Mouse (Mus musculus): ENCODE results near the gene Mgat2.
"Not testable (repeated sequence)": the region's sequence is repeated elsewhere in the genome, so short reads cannot be mapped to it uniquely, and the experiment has no call there.

Mgat2 gene

GRCm38 (mm10) chr12:69183583-69184308 is at the start of gene Mgat2, which contains the start of gene Rpl36al:
TSS of gene Mgat2 (plus strand) at chr12:69184157.
TSS of gene Rpl36al (minus strand) at chr12:69184083.
- DNase-seq (ENCODE audit: low read depth, low spot score), result peak; percentile 95

DNA sequence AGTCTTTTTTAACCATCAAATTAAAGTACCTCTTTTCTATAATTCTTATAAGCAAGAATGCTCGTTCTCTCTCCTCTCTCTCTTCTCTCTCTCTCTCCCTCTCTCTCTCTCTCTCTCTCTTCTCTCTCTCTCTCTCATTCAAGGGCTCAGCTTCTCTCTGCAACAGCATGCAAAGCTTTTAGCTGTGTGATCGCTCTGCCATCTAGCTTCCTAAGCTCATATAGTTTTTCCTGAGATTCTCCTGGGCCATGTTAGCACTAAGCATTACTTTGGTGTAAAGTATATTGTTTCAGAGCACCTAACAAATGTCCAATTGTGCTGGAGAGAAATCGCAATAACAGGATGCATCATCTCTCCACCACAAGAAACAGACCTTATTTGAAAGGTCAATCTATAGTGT is 44.8 kb upstream of the Mgat2 start:
- no peak for DNase-seq (ENCODE audit: low read depth, low spot score)

- no peak for DNase-seq (ENCODE audit: low read depth, low spot score)
These were observed 44.1 kb upstream of the Mgat2 start for GRCm38 (mm10) chr12:69139841-69140240.

- no peak for DNase-seq (ENCODE audit: low read depth, low spot score)
These were observed 40.5 kb upstream of the Mgat2 start for GRCm38 (mm10) chr12:69143460-69143859.

DNA sequence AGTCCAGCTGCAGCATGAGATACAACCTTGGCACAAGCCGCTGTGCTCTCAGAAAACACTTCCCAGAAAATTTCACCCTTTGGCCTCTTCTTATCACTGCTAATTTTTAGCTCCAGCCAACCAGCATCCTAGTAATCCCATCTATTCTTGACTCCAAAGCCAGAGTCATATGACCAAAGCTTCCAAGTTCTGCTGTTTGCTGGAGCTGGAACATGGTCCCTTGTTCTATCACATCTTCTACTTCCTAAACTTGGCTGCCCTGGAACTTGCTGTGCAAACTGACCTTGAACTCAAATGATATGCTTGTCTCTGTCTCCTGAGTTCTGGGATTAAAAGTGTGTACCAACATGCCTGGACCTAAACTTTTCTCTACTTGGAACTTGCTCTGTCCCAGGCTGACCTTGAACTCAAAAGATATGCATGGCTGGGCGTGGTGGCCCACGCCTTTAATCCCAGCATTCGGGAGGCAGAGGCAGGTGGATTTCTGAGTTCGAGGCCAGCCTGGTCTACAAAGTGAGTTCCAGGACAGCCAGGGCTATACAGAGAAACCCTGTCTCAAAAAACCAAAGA is 36.7 kb upstream of the Mgat2 start:
- peak; percentile 36 for DNase-seq (ENCODE audit: low read depth, low spot score)

DNA sequence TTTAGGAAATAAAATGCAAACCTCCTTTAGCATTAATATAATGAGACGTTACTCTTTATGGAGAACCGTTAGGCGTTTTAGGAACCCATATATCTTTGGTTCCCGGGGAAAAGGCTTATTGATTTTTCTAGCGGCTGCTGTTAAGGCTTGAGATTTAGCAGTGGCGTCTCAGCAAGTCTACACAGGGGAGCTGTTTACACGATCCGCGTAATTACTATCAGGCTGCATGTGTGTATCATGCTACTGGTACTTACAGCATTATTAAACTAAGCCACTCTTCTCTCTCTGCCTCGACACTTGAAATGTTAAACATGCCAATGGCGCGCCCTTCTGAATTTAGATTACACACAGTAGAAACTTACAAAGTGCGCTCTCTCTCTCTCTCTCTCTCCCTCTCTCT is 33.9 kb upstream of the Mgat2 start:
- no peak for DNase-seq (ENCODE audit: low read depth, low spot score)

DNA sequence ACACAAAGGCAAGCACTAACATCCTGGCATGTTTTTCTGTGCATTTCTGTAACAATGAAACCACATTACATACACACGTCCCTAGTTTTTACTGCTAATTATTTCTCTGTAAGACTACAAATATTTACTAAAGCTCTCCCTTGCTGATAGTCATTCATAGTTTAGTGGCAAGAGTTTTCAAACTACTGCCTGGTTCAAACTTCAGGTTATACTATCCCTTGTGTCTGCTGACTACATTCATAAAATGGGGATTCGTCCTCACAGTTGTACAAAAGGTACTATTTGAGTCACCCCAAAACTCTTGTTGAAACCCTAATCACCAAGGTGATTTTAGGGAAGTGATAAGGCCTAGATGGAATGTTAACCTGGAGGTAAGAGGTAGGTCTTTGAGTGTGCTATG is 28.0 kb upstream of the Mgat2 start:
- DNase-seq (ENCODE audit: low read depth, low spot score), result no peak

- no peak for DNase-seq (ENCODE audit: low read depth, low spot score)
These were observed 27.5 kb upstream of the Mgat2 start for GRCm38 (mm10) chr12:69156436-69156835.

GRCm38 (mm10) chr12:69157107-69157506 is 26.9 kb upstream of the Mgat2 start:
- peak; percentile 51 for DNase-seq (ENCODE audit: low read depth, low spot score)

GRCm38 (mm10) chr12:69158366-69158764 is 25.6 kb upstream of the Mgat2 start:
- no peak for DNase-seq (ENCODE audit: low read depth, low spot score)

- peak; percentile 100 for DNase-seq (ENCODE audit: low read depth, low spot score)
These were observed 25.0 kb upstream of the Mgat2 start, which contains the start of gene Rps29 for GRCm38 (mm10) chr12:69158765-69159577. TSS of gene Rps29 (minus strand) at chr12:69159186.

DNA sequence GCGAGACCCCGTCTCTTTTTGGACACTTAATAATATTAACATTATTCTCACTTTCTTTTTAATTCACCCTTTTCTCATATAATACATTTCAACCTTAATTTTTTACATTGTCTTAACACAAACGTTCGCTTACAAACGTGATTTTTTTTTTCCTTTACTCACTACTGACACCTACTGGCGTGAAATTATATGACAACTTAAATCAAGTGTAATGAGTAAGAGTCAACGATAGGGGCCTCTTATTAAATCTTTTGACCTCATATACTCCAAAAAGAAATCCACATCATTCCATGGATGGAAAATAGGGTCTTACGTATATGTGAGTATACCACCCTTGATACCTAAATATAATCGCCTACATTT is 24.4 kb upstream of the Mgat2 start:
- peak; percentile 81 for DNase-seq (ENCODE audit: low read depth, low spot score)

DNA sequence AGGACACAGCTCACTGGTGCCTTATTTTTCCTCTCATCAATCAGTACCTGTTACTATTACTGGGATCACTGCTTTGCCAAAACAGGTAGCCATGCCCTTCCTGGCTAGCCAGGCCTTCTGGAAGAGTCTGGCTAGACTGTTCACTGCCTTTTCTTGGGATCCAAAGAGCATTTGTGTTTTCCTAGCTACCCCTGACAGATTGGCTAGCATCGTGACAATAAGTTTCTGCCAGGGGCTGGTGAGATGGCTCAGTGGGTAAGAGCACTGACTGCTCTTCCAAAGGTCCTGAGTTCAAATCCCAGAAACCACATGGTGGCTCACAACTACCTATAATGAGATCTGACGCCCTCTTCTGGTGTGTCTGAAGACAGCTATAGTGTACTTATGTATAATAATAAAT is 23.3 kb upstream of the Mgat2 start:
- not testable (repeated sequence) for DNase-seq (ENCODE audit: low read depth, low spot score)

DNA sequence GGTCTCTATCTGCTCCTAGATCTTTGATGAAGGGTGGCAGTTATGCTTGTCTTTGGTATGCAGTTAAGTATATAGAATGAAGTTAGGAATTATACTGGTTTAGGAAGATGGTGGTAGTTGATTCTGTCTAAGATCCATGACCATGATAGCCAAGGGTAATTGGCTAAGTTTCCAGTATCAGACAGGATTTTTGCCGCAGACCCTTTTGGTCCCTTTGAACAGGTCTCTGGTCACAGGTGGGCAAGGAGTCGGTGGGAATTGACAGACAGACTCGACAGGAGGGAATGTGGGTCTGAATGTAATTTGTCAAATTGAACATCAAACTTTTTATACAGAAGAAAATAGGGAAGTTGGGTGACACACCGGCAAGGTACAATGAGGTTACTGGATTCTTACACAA is 20.4 kb upstream of the Mgat2 start:
- DNase-seq (ENCODE audit: low read depth, low spot score), result not testable (repeated sequence)

- DNase-seq (ENCODE audit: low read depth, low spot score), result peak; percentile 48
These were observed 19.1 kb upstream of the Mgat2 start for GRCm38 (mm10) chr12:69164904-69165303.

DNA sequence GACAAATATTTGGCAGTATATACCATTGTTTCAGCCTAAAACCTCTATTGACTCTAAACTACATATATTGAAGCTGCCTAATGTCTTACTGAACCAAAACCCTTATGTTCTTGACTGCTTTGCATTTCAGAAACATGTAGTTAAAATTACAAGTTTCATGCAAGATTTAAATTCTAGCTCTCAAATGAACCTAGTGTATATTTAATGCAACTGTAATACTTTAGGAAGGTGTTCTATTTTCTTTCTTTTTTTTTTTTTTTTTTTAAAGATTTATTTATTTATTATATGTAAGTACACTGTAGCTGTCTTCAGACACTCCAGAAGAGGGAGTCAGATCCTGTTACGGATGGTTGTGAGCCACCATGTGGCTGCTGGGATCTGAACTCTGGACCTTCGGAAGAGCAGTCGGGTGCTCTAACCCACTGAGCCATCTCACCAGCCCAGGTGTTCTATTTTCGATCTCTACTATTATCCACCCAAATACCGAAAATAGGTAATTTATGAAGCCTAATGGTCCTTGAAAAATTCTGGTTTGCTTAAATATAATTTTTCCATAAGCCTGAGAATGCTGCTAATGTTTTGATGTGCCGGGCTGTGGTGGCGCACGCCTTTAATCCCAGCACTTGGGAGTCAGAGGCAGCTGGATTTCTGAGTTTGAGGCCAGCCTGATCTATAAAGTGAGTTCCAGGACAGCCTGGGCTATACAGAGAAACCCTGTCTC is 16.9 kb upstream of the Mgat2 start:
- not testable (repeated sequence) for DNase-seq (ENCODE audit: low read depth, low spot score)

GRCm38 (mm10) chr12:69167656-69168460 is 16.1 kb upstream of the Mgat2 start:
- DNase-seq (ENCODE audit: low read depth, low spot score), result no peak

GRCm38 (mm10) chr12:69168461-69169106 is 15.4 kb upstream of the Mgat2 start, which contains the start of gene Lrr1:
TSS of gene Lrr1 (plus strand) at chr12:69168814.
- peak; percentile 75 for DNase-seq (ENCODE audit: low read depth, low spot score)

GRCm38 (mm10) chr12:69171307-69171706 is 12.7 kb upstream of the Mgat2 start:
- no peak for DNase-seq (ENCODE audit: low read depth, low spot score)

- no peak for DNase-seq (ENCODE audit: low read depth, low spot score)
These were observed 8.0 kb upstream of the Mgat2 start for GRCm38 (mm10) chr12:69175975-69176374.
